Mouse (Mus musculus): ENCODE results near the gene Pigu. TPM values are rescaled to one million over a fixed set of nuclear protein-coding genes. Genes with fewer than 3 reads are reported as not detected.

Pigu gene
- polyA plus RNA-seq, 1 experiment from 2014 or later, result 60.2 TPM

DNA sequence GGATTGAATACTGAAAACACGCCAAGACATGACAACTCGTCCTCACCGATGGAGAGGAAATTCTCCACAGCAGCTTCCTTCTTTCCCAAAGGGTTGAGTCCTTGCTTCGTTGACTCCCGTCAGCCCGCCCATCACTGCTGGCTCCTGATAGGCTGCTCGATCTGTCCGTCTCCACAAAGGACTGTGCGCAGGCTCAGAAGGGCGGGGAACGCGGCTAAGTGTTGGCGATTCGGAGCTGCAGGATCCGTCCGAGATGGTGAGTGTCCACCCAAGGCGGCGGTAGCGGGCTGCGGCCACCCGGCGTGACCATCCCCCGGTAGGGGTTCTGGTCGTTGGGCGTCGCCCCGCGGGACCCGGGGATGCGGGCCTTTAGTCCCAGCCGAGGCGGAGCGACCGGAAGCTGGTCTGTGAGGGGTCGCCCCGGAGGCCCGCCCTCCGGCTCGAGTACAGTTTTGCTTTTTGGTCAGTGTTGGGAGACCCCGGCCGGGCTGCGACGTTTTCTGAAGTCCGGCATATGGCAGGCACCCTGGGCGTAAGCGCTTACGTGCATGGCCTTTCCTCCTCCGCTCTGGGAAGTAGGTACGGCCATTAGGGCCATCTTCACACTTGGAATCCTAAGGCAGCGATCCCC is 120.8 kb downstream of the Pigu start, which contains the start of gene Dynlrb1:
Gene Dynlrb1, plus strand, starts transcription at position 172 of the 631 bp plus-strand sequence.
- no peaks in the 10 kb centered on the region for H3K27me3 ChIP-seq (ENCODE audit: control insufficient read depth, insufficient read depth, low read length)
- no peaks in the 10 kb centered on the region for H3K9me3 ChIP-seq (replicated peaks; ENCODE audit: control insufficient read depth, low read length)
- H3K27ac ChIP-seq (ENCODE audit: low read depth, low read length), result peak within 1 kb of the TSS; percentile 87
- under 1% methylated on average over 50 of the region's 50 CpGs for WGBS (ENCODE audit: insufficient replicate concordance)
- peak within 1 kb of the TSS; percentile 96 for H3K9ac ChIP-seq (ENCODE audit: low read depth, low read length)
- peaks cover 9% of the 10 kb centered on the region for H3K4me1 ChIP-seq (ENCODE audit: control insufficient read depth, insufficient read depth, low read length)
- peak; percentile 95 for ATAC-seq (replicated peaks; ENCODE audit: insufficient number of reproducible peaks, low FRiP score, low TSS enrichment)
- H3K36me3 ChIP-seq (ENCODE audit: control insufficient read depth, insufficient read depth, low read length), result peaks cover 2% of the 10 kb centered on the region; the same call in 1 of the 2 replicates
- peak within 1 kb of the TSS; percentile 70 for H3K4me2 ChIP-seq
- H3K4me3 ChIP-seq (ENCODE audit: low read depth, low read length), result peak within 1 kb of the TSS; percentile 92

GRCm38 (mm10) chr2:155235746-155236361 is 121.4 kb downstream of the Pigu start:
- H3K4me2 ChIP-seq, result peak overlapping the region; percentile 70
- H3K36me3 ChIP-seq (ENCODE audit: control insufficient read depth, insufficient read depth, low read length), result no peaks in the 10 kb centered on the region
- ATAC-seq (replicated peaks; ENCODE audit: insufficient number of reproducible peaks, low FRiP score, low TSS enrichment), result peak; percentile 77
- peak overlapping the region; percentile 92 for H3K4me3 ChIP-seq (ENCODE audit: low read depth, low read length)
- H3K27me3 ChIP-seq (ENCODE audit: control insufficient read depth, insufficient read depth, low read length), result no peaks in the 10 kb centered on the region
- H3K27ac ChIP-seq (ENCODE audit: low read depth, low read length), result peak overlapping the region; percentile 87
- H3K9ac ChIP-seq (ENCODE audit: low read depth, low read length), result peak overlapping the region; percentile 96
- 10% methylated on average over 13 of the region's 13 CpGs for WGBS (ENCODE audit: insufficient replicate concordance)
- peaks cover 9% of the 10 kb centered on the region for H3K4me1 ChIP-seq (ENCODE audit: control insufficient read depth, insufficient read depth, low read length)
- no peaks in the 10 kb centered on the region for H3K9me3 ChIP-seq (replicated peaks; ENCODE audit: control insufficient read depth, low read length)

MicroRNAs encoded within 50 kb of the gene (microRNA counts, 519-probe panel; counts per million panel counts)
- microRNA mmu-miR-695, result 32.2 counts per million

Small RNAs within 50 kb of the gene (microRNA-seq; reads per million reads assigned to microRNA genes)
- not detected for gene Mir695 (ENCODE audit: borderline number of aligned reads)

Other genes starting within 250 kb of the Pigu start
- 40.4 and 41.0 TPM in 2 replicates for gene Itch, start 223.9 kb downstream of the Pigu start, polyA plus RNA-seq (2014; fragmentation: Nextera tagmentation; extraction: Ambion mirVana)
- 427 and 429 TPM in 2 replicates for gene Dynlrb1, start 120.9 kb downstream of the Pigu start, polyA plus RNA-seq (2014; fragmentation: Nextera tagmentation; extraction: Ambion mirVana)
- 187 and 189 TPM in 2 replicates for gene Map1lc3a, start 81.1 kb downstream of the Pigu start, polyA plus RNA-seq (2014; fragmentation: Nextera tagmentation; extraction: Ambion mirVana)
- 69.9 and 96.9 TPM in 2 replicates for gene Trp53inp2, start 23.6 kb upstream of the Pigu start, polyA plus RNA-seq (2014; fragmentation: Nextera tagmentation; extraction: Ambion mirVana)
- 18.5 and 24.5 TPM in 2 replicates for gene Ncoa6, start 116.5 kb upstream of the Pigu start, polyA plus RNA-seq (2014; fragmentation: Nextera tagmentation; extraction: Ambion mirVana)
- gene Acss2, start 160.5 kb upstream of the Pigu start, polyA plus RNA-seq (2014; fragmentation: Nextera tagmentation; extraction: Ambion mirVana), result 11.5 and 12.9 TPM in 2 replicates
- 1.1 and 1.6 TPM in 2 replicates for gene Ggt7, start 160.8 kb upstream of the Pigu start, polyA plus RNA-seq (2014; fragmentation: Nextera tagmentation; extraction: Ambion mirVana)
- gene Gss, start 235.4 kb upstream of the Pigu start, polyA plus RNA-seq (2014; fragmentation: Nextera tagmentation; extraction: Ambion mirVana), result 21.4 and 23.6 TPM in 2 replicates

All from heart, embryonic 11.5 days (tissue).